In genomic region chr11:56580028-56580427, GRCm38 (mm10) we compare ENCODE assay signal across 16 mouse cellular contexts.
DNase-seq lines count a peak whose midpoint lies in the region.
"Had no signal": no experiment of that assay in that cellular context is flagged by ENCODE, and none has a peak within 500 bp of the region (broad histone marks: within the 10 kb centered on the region; RNA-seq: fewer than 3 reads in every experiment).

No protein-coding gene starts in this region.

- peak; percentile 24 for DNase-seq in left cerebral cortex, adult 11 months (ENCODE audit: low spot score)
- DNase-seq in left cerebral cortex, postnatal 10 days (ENCODE audit: extremely low spot score in 1 of 2, low spot score in 2 of 2), result no peak
- peak; percentile 19 for DNase-seq in Muller cell, postnatal 12 days (ENCODE audit: inconsistent ontology term)
- peak; percentile 81 for DNase-seq in brain, adult 2 months (ENCODE audit: low read depth, low spot score)
- peak; percentile 7 for DNase-seq in right cerebral cortex, postnatal 25 days
- DNase-seq in cerebellum, adult 9-11 months, result no peak
- DNase-seq in liver, result no peak
- DNase-seq: adrenal gland, postnatal 25 days; cerebellum, adult 9-10 months; gastrocnemius, adult 2 months; heart, postnatal 36 days; kidney, adult 18-20 months; kidney, postnatal 14 days; liver, embryonic 13.5 days; lung, embryonic 14.5 days; thymus, postnatal 36 days had no signal

- intact Hi-C loops in left cerebral cortex, postnatal 10 days (cut with DNase I), result no loop called here

Comparison
In these comparisons a context has a peak if more than half of its experiments do, and no peak if none do; other contexts are left out.
1. DNase-seq: peak in left cerebral cortex, adult 11 months (single experiment), Muller cell, postnatal 12 days (single experiment), brain, adult 2 months (single experiment) and right cerebral cortex, postnatal 25 days (single experiment); none in left cerebral cortex, postnatal 10 days (0 of 2), cerebellum, adult 9-11 months (single experiment) and liver (single experiment).